Mouse (Mus musculus) R1 (cell line): ENCODE results near the gene Mtf2.
"Not testable (repeated sequence)": the region's sequence is repeated elsewhere in the genome, so short reads cannot be mapped to it uniquely, and the experiment has no call there.

ENCODE experiments used
- DNase-seq: peaks from one replicate; pipeline ENCODE4 v3.0.0-alpha.2; 2018; ENCODE audit warnings: low read depth, low spot score

The Mtf2 gene

DNA sequence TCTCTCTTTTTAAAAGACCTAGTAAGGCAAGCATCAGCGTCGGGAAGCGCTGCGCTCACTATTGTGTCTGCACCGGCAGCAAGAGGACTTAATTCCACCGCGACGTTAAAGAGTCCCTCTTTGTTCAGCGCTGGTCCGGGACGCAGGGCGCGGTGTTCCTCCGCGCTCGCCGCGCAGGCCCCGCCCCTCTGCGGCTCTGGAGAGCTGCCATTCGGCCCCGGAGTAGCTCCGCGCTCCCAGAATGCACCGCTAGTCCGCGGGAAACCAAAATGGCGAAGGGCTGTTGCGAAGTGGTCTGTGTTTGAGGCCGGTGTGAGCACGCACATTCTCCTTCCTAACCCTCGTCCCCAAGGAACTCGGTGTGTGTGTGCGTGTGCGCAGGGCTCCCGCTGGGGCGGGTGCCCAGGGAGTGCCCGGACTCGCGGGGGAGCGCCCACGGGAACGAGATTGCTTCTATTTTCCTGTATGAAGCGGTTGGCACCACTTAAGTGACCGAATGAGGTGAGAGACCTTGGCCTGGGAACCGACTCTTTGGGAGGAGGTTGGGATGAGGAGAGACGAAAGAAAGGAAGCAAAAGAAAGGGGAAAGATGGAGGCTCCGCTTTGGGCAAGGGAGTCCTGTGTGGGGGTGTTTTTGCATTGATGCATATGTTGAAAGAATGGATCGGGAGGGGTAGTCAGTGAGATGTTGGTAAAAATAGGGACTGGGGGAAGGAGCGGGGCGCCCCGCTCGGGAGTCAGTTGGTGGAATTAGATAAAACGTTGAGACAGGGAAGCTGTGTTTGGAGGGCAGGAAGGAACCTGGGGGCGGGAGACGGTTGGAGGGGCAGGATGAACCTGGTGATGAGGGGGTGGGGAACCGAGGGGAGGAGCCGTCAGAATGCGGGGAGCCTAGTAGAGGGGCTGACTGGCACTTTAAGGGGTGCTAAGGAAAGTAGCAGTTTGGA, at the start of gene Mtf2:
TSS of gene Mtf2 (plus strand) at position 210 of the 947 bp plus-strand sequence.
- DNase-seq: peak; percentile 99

- DNase-seq: no peak
Observed at GRCm38 (mm10) chr5:108017232-108017631, 48.2 kb upstream of the Mtf2 start.

GRCm38 (mm10) chr5:108019367-108019766, 46.1 kb upstream of the Mtf2 start:
- peak; percentile 29 for DNase-seq

DNA sequence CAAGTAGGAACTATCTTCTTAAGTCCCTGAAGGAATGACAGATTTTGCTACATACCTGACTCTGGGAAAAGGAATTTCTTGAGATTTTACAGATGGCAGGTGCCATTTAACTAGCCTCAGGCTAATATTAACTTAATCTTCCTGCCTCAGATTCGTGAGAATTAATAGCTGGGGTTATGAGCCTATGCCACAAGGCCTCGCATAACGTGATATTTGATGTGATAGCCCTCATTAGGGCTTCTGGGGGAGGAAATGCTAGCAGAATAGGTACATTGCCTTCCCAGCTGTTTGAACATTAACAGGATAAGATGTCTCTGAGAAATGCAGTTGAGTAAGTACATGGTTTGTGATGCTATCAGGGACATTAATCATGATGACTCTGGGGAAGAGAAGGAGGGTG, 44.1 kb upstream of the Mtf2 start:
- no peak for DNase-seq

DNA sequence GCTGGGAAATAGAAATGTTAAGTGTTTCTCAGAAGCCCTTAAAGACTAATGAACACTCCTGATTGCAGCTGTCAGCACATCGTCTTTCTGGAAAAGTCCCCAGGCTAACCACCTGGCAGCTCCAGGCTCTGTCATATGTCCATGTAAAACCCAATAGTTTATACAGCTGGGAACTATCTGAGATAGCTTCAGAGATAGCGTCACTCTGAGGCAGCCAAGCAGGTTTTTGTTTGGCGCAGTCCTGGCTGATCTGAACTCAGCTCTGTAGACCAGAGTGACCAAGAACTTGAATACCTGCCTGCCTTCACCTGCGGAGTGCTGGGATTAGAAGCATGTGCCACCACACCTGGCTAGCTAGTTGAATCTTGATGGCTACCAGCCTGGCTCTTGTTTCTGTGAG, 37.2 kb upstream of the Mtf2 start:
- no peak for DNase-seq

GRCm38 (mm10) chr5:108028797-108029536, 36.5 kb upstream of the Mtf2 start:
- DNase-seq: peak; percentile 67

DNA sequence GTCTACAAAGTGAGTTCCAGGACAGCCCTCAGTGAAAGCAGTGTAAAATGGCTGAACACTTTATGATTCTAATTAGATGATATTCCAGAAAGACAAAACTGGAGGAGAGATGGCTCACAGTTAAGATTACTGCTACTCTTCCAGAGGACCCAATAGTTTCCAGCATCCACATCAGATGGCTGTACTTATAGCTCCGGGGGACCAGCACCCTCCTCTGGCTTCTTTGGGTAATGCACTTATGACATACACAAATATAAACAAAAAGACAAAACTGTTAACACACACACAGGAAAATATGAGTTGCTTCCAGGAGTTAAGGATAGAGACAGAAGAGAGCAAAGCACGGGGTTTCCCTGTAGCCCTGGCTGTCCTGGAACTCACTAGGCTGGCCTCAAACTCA, 35.5 kb upstream of the Mtf2 start:
- peak; percentile 67 for DNase-seq

- no peak for DNase-seq
Observed at GRCm38 (mm10) chr5:108031267-108031666, 34.2 kb upstream of the Mtf2 start.

DNA sequence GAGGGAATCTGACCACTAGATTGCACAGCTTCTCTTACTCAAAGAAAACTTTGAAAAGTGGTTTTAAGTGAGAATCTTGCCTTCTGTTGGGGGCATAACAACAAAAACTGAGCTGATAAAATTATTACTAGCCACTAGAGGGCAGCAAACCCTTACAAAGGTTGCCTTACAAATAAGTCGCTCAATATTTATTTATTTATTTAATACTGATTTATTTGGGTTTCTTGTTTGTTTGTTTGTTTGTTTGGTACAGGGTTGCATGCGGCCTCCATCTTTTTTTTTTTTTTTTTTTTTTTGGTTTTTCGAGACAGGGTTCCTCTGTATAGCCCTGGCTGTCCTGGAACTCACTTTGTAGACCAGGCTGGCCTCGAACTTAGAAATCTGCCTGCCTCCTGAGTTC, 31.3 kb upstream of the Mtf2 start:
- peak; percentile 71 for DNase-seq

DNA sequence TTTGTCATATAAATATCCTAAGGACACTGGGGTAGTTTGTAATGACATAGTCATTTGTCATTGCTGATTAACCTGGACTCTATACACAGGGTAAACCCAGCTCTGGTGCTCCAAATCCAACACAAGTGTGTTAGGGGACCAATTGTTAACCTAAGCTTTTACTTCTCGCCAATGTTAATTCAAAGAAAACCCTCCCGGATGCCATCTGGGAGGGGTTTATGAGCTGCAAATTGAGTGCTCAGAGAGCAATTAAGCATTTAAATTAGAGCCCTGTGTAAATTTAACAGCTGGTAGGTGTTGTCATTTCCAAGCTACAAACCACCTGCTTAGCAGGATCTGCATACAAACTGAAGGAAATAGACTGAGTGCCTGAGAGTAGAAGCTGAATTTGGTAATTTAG, 30.0 kb upstream of the Mtf2 start:
- no peak for DNase-seq

DNA sequence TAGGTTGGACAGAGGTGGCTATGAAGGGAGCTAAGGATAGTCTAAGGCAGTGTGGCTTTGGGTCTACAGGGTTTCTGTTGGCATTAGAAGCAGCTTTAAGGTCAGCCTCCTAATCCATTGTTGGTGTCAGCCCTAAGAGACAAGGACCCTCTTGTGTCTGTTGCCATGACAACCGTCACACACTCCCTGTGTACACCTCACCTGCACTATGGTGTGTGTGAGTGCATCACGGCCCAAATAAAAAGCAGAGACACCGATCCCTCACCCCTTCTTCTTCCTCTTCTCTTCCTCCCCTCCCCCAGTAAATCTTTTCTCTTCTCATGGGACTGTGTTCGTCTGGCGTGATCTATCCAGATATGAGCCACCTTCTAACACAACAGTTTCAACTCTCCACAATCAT, 23.4 kb upstream of the Mtf2 start:
- DNase-seq: peak; percentile 42

DNA sequence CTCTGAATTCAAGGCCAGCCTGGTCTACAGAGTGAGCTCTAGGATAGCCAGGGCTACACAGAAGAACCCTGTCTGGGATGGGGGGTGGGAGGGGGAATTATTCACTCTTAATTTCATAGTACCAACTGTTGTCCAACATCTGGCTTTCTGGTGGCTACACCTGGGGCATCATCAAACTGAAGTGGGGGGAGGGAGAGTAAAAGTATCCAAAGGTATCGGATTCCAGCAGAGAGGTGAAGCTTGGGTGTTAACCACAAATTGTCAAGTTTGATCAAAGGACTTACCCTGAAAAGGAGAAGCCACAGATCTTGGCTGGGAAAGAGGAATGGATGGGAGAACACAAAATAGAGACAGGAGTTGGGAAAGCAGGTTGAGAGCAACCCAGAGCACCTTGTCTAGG, 21.6 kb upstream of the Mtf2 start:
- DNase-seq: peak; percentile 40

DNA sequence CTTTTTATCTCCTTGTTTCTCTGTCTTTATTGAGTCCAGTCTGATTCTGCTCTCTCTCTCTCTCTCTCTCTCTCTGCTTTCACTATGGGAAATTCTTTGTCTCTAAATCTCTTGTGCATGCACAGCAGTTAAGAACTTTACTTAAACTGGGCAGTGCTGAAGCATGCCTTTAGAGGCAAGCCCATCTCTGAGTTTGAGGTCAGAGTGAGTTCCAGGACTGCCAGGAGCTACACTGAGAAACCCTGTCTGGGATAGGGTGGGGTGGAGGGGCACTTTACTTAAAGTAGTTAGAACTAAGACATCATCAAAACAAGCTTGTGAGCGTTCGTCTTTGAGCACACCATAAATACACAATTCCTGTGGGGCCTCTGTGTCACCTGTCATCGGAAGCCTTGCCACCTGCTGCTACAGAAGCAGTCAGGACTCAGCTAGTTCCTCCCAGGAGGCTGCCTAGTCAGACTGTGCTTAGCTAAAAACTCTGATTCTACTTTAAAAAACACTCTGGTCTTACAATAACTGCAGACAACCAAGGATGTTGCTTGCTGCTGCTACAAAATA, 15.7 kb upstream of the Mtf2 start:
- DNase-seq: no peak

GRCm38 (mm10) chr5:108051026-108051425, 14.4 kb upstream of the Mtf2 start:
- DNase-seq: no peak

DNA sequence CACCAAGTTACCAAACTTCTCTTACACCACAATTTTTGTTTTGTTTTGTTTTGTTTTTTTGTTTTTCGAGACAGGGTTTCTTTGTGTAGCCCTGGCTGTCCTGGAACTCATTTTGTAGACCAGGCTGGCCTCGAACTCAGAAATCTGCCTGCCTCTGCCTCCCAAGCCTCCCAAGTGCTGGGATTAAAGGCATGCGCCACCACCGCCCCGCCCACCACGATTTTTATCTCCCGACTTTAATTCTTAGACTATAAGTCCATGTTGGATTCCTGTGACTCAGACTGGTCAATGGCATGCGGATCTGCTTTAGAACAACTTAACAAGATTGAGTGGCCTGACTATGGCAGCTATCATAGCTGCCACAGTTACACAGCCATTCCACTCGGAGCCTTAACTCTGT, 13.7 kb upstream of the Mtf2 start:
- not testable (repeated sequence) for DNase-seq

DNA sequence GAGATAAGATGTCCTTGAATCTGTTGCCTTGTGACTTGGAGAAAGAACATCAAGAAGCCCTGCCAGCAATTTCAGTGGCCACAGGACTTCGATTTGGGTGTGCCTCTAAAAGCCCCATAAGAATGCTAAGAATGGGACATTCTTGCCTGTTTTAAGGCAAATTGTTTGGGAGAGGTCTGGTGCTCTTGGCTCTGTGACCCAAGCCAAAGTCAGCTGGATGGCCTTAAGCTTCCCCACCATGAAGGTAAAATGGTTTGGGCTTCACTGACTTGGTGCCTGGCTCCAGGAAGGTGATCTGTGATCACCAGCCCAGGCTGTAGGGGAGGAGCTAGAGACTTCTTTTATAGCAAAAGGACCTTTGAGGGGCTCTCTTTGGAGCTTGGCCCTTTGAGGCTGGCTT, 13.3 kb upstream of the Mtf2 start:
- peak; percentile 98 for DNase-seq

DNA sequence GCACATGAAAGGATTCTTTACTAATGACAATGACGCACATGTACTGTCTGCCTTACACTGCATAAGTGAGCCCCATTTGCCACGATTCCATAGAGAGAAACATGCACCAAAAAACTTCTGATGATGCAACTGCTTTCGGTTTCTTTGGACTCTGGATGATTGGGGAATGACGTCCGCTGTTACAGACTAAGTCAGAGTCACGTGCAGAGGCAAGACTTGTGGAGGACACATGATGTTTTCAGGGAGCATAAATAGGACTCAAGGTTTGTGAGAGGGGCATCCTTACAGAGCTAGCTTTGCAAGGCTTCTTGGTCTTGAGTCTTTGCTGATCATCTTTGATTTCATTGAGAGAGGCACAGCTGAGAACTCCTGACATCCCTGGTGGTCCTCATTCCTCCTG, 11.9 kb upstream of the Mtf2 start:
- DNase-seq: peak; percentile 76

GRCm38 (mm10) chr5:108060413-108060812, 5.1 kb upstream of the Mtf2 start:
- peak; percentile 98 for DNase-seq

GRCm38 (mm10) chr5:108072301-108072700, 6.8 kb downstream of the Mtf2 start:
- no peak for DNase-seq

GRCm38 (mm10) chr5:108076241-108076640, 10.8 kb downstream of the Mtf2 start:
- peak; percentile 95 for DNase-seq

GRCm38 (mm10) chr5:108076833-108077540, 11.5 kb downstream of the Mtf2 start:
- peak; percentile 99 for DNase-seq

GRCm38 (mm10) chr5:108079603-108080002, 14.1 kb downstream of the Mtf2 start:
- DNase-seq: peak; percentile 65
